Mouse (Mus musculus): Measurements from ENCODE around the gene Slc25a13.

- TF ChIP-seq GATA1 (IDR thresholded peaks at IDR 0.05; ENCODE audit: low read length) (no peak), TAL1 (IDR thresholded peaks at IDR 0.05; ENCODE audit: low read length) (no peak)
Measured at GRCm38 (mm10) chr6:6058548-6058947, 158.4 kb downstream of the Slc25a13 start.

Measured in erythroblast, embryonic 14.5 days (primary cell).